Mouse (Mus musculus): ENCODE measurements around the gene Setd3. TPM values are rescaled to one million over a fixed set of nuclear protein-coding genes. Genes with fewer than 3 reads are reported as not detected.

Setd3 gene
- polyA plus RNA-seq, 1 experiment, result 38.5 TPM

GRCm38 (mm10) chr12:108220621-108221020 is 41.5 kb upstream of the Setd3 start:
- 55% methylated on average over 12 of the region's 12 CpGs for WGBS
- DNase-seq, result peak; percentile 52
- Histone ChIP-seq H3K27ac (ENCODE audit: insufficient read depth, low read depth, low read length) (no peak overlapping the region), H3K36me3 (ENCODE audit: control insufficient read depth, insufficient read depth, low read length) (no peaks in the 10 kb centered on the region), H3K4me3 (ENCODE audit: insufficient read depth, low read depth, low read length) (no peak overlapping the region), H3K27me3 (replicated peaks; ENCODE audit: control insufficient read depth, insufficient read depth, low read length) (no peaks in the 10 kb centered on the region), H3K4me1 (ENCODE audit: control insufficient read depth, insufficient read depth, low read length) (no peaks in the 10 kb centered on the region)
- TF ChIP-seq POLR2A (IDR thresholded peaks at IDR 0.05; ENCODE audit: low read depth, low read length) (no peak), CTCF (conservative IDR thresholded peaks at IDR 0.05; ENCODE audit: insufficient read depth, insufficient read length, low read depth, low read length) (no peak)

GRCm38 (mm10) chr12:108219825-108220616 is 40.9 kb upstream of the Setd3 start:
- H3K4me1 ChIP-seq (ENCODE audit: control insufficient read depth, insufficient read depth, low read length), result no peaks in the 10 kb centered on the region
- no peak overlapping the region for H3K27ac ChIP-seq (ENCODE audit: insufficient read depth, low read depth, low read length)
- WGBS, result 70% methylated on average over 21 of the region's 21 CpGs

GRCm38 (mm10) chr12:108219163-108219562 is 40.0 kb upstream of the Setd3 start:
- H3K27me3 ChIP-seq (replicated peaks; ENCODE audit: control insufficient read depth, insufficient read depth, low read length), result no peaks in the 10 kb centered on the region
- no peak overlapping the region for H3K4me3 ChIP-seq (ENCODE audit: insufficient read depth, low read depth, low read length)
- H3K4me1 ChIP-seq (ENCODE audit: control insufficient read depth, insufficient read depth, low read length), result peaks cover 2% of the 10 kb centered on the region; the same call in 1 of the 2 replicates
- no peak for DNase-seq
- TF ChIP-seq POLR2A (IDR thresholded peaks at IDR 0.05; ENCODE audit: low read depth, low read length) (no peak), CTCF (conservative IDR thresholded peaks at IDR 0.05; ENCODE audit: insufficient read depth, insufficient read length, low read depth, low read length) (no peak)
- H3K36me3 ChIP-seq (ENCODE audit: control insufficient read depth, insufficient read depth, low read length), result no peaks in the 10 kb centered on the region
- no peak overlapping the region for H3K27ac ChIP-seq (ENCODE audit: insufficient read depth, low read depth, low read length)
- WGBS, result 59% methylated on average over 15 of the region's 15 CpGs

More at GRCm38 (mm10) chr12:108219825-108220616, 40.9 kb upstream of the Setd3 start:
- no peak overlapping the region for H3K4me3 ChIP-seq (ENCODE audit: insufficient read depth, low read depth, low read length)
- no peaks in the 10 kb centered on the region for H3K27me3 ChIP-seq (replicated peaks; ENCODE audit: control insufficient read depth, insufficient read depth, low read length)
- no peaks in the 10 kb centered on the region for H3K36me3 ChIP-seq (ENCODE audit: control insufficient read depth, insufficient read depth, low read length)
- DNase-seq, result no peak
- TF ChIP-seq POLR2A (IDR thresholded peaks at IDR 0.05; ENCODE audit: low read depth, low read length) (no peak), CTCF (conservative IDR thresholded peaks at IDR 0.05; ENCODE audit: insufficient read depth, insufficient read length, low read depth, low read length) (no peak)

- no peak overlapping the region for H3K27ac ChIP-seq (ENCODE audit: insufficient read depth, low read depth, low read length)
- peak; percentile 72 for DNase-seq
Observed at GRCm38 (mm10) chr12:108217572-108217971, 38.5 kb upstream of the Setd3 start.

GRCm38 (mm10) chr12:108216611-108217370 is 37.7 kb upstream of the Setd3 start:
- no peak overlapping the region for H3K27ac ChIP-seq (ENCODE audit: insufficient read depth, low read depth, low read length)
- 81% methylated on average over 11 of the region's 11 CpGs for WGBS
- no peaks in the 10 kb centered on the region for H3K36me3 ChIP-seq (ENCODE audit: control insufficient read depth, insufficient read depth, low read length)
- H3K4me3 ChIP-seq (ENCODE audit: insufficient read depth, low read depth, low read length), result no peak overlapping the region
- TF ChIP-seq POLR2A (IDR thresholded peaks at IDR 0.05; ENCODE audit: low read depth, low read length) (no peak), CTCF (conservative IDR thresholded peaks at IDR 0.05; ENCODE audit: insufficient read depth, insufficient read length, low read depth, low read length) (no peak)
- DNase-seq, result no peak
- H3K27me3 ChIP-seq (replicated peaks; ENCODE audit: control insufficient read depth, insufficient read depth, low read length), result no peaks in the 10 kb centered on the region
- peaks cover 10% of the 10 kb centered on the region; the same call in 1 of the 2 replicates for H3K4me1 ChIP-seq (ENCODE audit: control insufficient read depth, insufficient read depth, low read length)

More at GRCm38 (mm10) chr12:108217572-108217971, 38.5 kb upstream of the Setd3 start:
- Histone ChIP-seq H3K27me3 (replicated peaks; ENCODE audit: control insufficient read depth, insufficient read depth, low read length) (no peaks in the 10 kb centered on the region), H3K4me3 (ENCODE audit: insufficient read depth, low read depth, low read length) (no peak overlapping the region), H3K36me3 (ENCODE audit: control insufficient read depth, insufficient read depth, low read length) (no peaks in the 10 kb centered on the region), H3K4me1 (ENCODE audit: control insufficient read depth, insufficient read depth, low read length) (peaks cover 10% of the 10 kb centered on the region; the same call in 1 of the 2 replicates)
- TF ChIP-seq POLR2A (IDR thresholded peaks at IDR 0.05; ENCODE audit: low read depth, low read length), result no peak
- peak; percentile 76 for TF ChIP-seq CTCF (conservative IDR thresholded peaks at IDR 0.05; ENCODE audit: insufficient read depth, insufficient read length, low read depth, low read length)
- 65% methylated on average over 5 of the region's 5 CpGs for WGBS

- H3K27ac ChIP-seq (ENCODE audit: insufficient read depth, low read depth, low read length), result no peak overlapping the region
- no peak for TF ChIP-seq POLR2A (IDR thresholded peaks at IDR 0.05; ENCODE audit: low read depth, low read length)
- TF ChIP-seq CTCF (conservative IDR thresholded peaks at IDR 0.05; ENCODE audit: insufficient read depth, insufficient read length, low read depth, low read length), result no peak
- no peak overlapping the region for H3K4me3 ChIP-seq (ENCODE audit: insufficient read depth, low read depth, low read length)
- no peak for DNase-seq
- H3K36me3 ChIP-seq (ENCODE audit: control insufficient read depth, insufficient read depth, low read length), result no peaks in the 10 kb centered on the region
- H3K4me1 ChIP-seq (ENCODE audit: control insufficient read depth, insufficient read depth, low read length), result peaks cover 10% of the 10 kb centered on the region; the same call in 1 of the 2 replicates
- WGBS, result 80% methylated on average over 8 of the region's 8 CpGs
- no peaks in the 10 kb centered on the region for H3K27me3 ChIP-seq (replicated peaks; ENCODE audit: control insufficient read depth, insufficient read depth, low read length)
Observed at GRCm38 (mm10) chr12:108215090-108215489, 36.0 kb upstream of the Setd3 start.
